Mouse (Mus musculus): ENCODE results near the gene Acpp. TPM values are rescaled to one million over a fixed set of nuclear protein-coding genes. Genes with fewer than 3 reads are reported as not detected.

Acpp gene
- polyA plus RNA-seq (2012; rRNA removed), result 0.20 and 0.68 TPM in 2 replicates

GRCm38 (mm10) chr9:104337183-104337931 is at the start of gene Acpp:
TSS of gene Acpp (minus strand) at chr9:104337748.

GRCm38 (mm10) chr9:104262823-104263352 is 74.7 kb downstream of the Acpp start, which contains the start of gene Dnajc13:
TSS of gene Dnajc13 (minus strand) at chr9:104262930.

Other genes starting within 250 kb of the Acpp start
- 0.32 and 0.78 TPM in 2 replicates for gene Ackr4, start 210.8 kb downstream of the Acpp start, polyA plus RNA-seq (2012; rRNA removed)
- gene Dnajc13, start 74.8 kb downstream of the Acpp start, polyA plus RNA-seq (2012; rRNA removed), result 76.7 and 77.1 TPM in 2 replicates
- gene Cpne4, start 209.5 kb upstream of the Acpp start, polyA plus RNA-seq (2012; rRNA removed), result 6.4 and 6.9 TPM in 2 replicates